Mouse (Mus musculus) hindbrain, embryonic 10.5 days (tissue): ENCODE measurements around the gene Ppp2ca. TPM values are rescaled to one million over a fixed set of nuclear protein-coding genes. Genes with fewer than 3 reads are reported as not detected.

Source experiments
- DNase-seq: peaks from one replicate; pipeline ENCODE4 v3.0.0-alpha.2; 2017; ENCODE audit warnings: low spot score
- H3K27ac ChIP-seq: fragments of 300-500 bp; sonication (generic); 2 replicates; pipeline ENCODE4 v1.5.1; 2016; ENCODE audit warnings: mild to moderate bottlenecking, moderate library complexity
- H3K27me3 ChIP-seq: fragments of 300-500 bp; sonication (generic); 2 replicates; pipeline ENCODE4 v1.6.1; 2016; ENCODE audit warnings: mild to moderate bottlenecking; ENCODE audit not compliant: poor library complexity, insufficient read depth, severe bottlenecking
- H3K36me3 ChIP-seq: fragments of 300-500 bp; sonication (generic); 2 replicates; pipeline ENCODE4 v1.6.1; 2016; ENCODE audit warnings: mild to moderate bottlenecking, moderate library complexity
- H3K4me1 ChIP-seq: fragments of 300-500 bp; sonication (generic); replicated peaks from 2 replicates; pipeline ENCODE4 v1.6.1; 2016; ENCODE audit warnings: mild to moderate bottlenecking
- H3K4me3 ChIP-seq: fragments of 300-500 bp; sonication (generic); 2 replicates; pipeline ENCODE4 v1.5.1; 2016; ENCODE audit warnings: mild to moderate bottlenecking, moderate library complexity
- H3K9me3 ChIP-seq: fragments of 300-500 bp; sonication (generic); 2 replicates; pipeline ENCODE4 v1.6.1; 2016; ENCODE audit warnings: mild to moderate bottlenecking, moderate library complexity
- WGBS: fragments of 180-500 bp; shearing (Covaris S2); methylation state at CpG from one replicate; pipeline ENCODE4 v1.1.7; 2016; 5-methylcytosine and 5-hydroxymethylcytosine counted together
- polyA plus RNA-seq: library from polyadenylated mRNA; unstranded; fragments of >200 nt; fragmentation: Nextera tagmentation; extraction: Ambion mirVana; gene quantifications from 2 replicates; pipeline ENCODE4 v1.2.1, GENCODE M21; 2016

The Ppp2ca gene
- polyA plus RNA-seq, 1 experiment from 2014 or later = 97.8 TPM

GRCm38 (mm10) chr11:52075794-52076633 lies 22.5 kb upstream of the Ppp2ca start:
- DNase-seq = no peak
- H3K27ac ChIP-seq = no peak overlapping the region
- peaks cover 22% of the 10 kb centered on the region for H3K4me1 ChIP-seq
- WGBS = 75% methylated on average over 19 of the region's 19 CpGs
- no peaks in the 10 kb centered on the region for H3K27me3 ChIP-seq
- H3K36me3 ChIP-seq = no peaks in the 10 kb centered on the region
- no peak overlapping the region for H3K4me3 ChIP-seq
- no peaks in the 10 kb centered on the region for H3K9me3 ChIP-seq

- no peak overlapping the region for H3K4me3 ChIP-seq
- H3K27ac ChIP-seq = no peak overlapping the region
- no peak for DNase-seq
- no peaks in the 10 kb centered on the region for H3K27me3 ChIP-seq
- H3K36me3 ChIP-seq = no peaks in the 10 kb centered on the region
- H3K9me3 ChIP-seq = no peaks in the 10 kb centered on the region
- peaks cover 22% of the 10 kb centered on the region for H3K4me1 ChIP-seq
- 85% methylated on average over 6 of the region's 6 CpGs for WGBS
Observed at GRCm38 (mm10) chr11:52076742-52077352, 21.6 kb upstream of the Ppp2ca start.

GRCm38 (mm10) chr11:52077939-52078338 lies 20.5 kb upstream of the Ppp2ca start:
- H3K27me3 ChIP-seq = no peaks in the 10 kb centered on the region
- no peak for DNase-seq
- no peak overlapping the region for H3K4me3 ChIP-seq
- 86% methylated on average over 4 of the region's 4 CpGs for whole genome bisulfite sequencing
- no peaks in the 10 kb centered on the region for H3K36me3 ChIP-seq
- no peaks in the 10 kb centered on the region for H3K9me3 ChIP-seq
- H3K27ac ChIP-seq = no peak overlapping the region
- H3K4me1 ChIP-seq = peaks cover 22% of the 10 kb centered on the region

- Histone ChIP-seq H3K9me3 (no peaks in the 10 kb centered on the region), H3K4me1 (peaks cover 22% of the 10 kb centered on the region), H3K4me3 (no peak overlapping the region), H3K27me3 (no peaks in the 10 kb centered on the region), H3K36me3 (no peaks in the 10 kb centered on the region), H3K27ac (peak overlapping the region; percentile 56; the same call in 1 of the 2 replicates)
- DNase-seq = peak; percentile 41
- 13% methylated on average over 5 of the region's 5 CpGs for WGBS
Observed at GRCm38 (mm10) chr11:52079978-52080377, 18.5 kb upstream of the Ppp2ca start.

GRCm38 (mm10) chr11:52080656-52081055 lies 17.8 kb upstream of the Ppp2ca start:
- Histone ChIP-seq H3K36me3 (no peaks in the 10 kb centered on the region), H3K4me1 (peaks cover 22% of the 10 kb centered on the region), H3K9me3 (no peaks in the 10 kb centered on the region), H3K27me3 (no peaks in the 10 kb centered on the region), H3K27ac (no peak overlapping the region), H3K4me3 (no peak overlapping the region)
- no peak for DNase-seq
- WGBS = 91% methylated on average over 2 of the region's 2 CpGs

- peaks cover 20% of the 10 kb centered on the region for H3K4me1 ChIP-seq
- no peaks in the 10 kb centered on the region for H3K27me3 ChIP-seq
- no peak overlapping the region for H3K27ac ChIP-seq
- H3K36me3 ChIP-seq = no peaks in the 10 kb centered on the region
- H3K4me3 ChIP-seq = no peak overlapping the region
- 72% methylated on average over 4 of the region's 4 CpGs for WGBS
- DNase-seq = no peak
- H3K9me3 ChIP-seq = no peaks in the 10 kb centered on the region
Observed at GRCm38 (mm10) chr11:52085857-52086203, 12.7 kb upstream of the Ppp2ca start.

- Histone ChIP-seq H3K36me3 (no peaks in the 10 kb centered on the region), H3K27ac (peak overlapping the region; percentile 50; the same call in 1 of the 2 replicates), H3K27me3 (no peaks in the 10 kb centered on the region), H3K9me3 (no peaks in the 10 kb centered on the region), H3K4me3 (no peak overlapping the region), H3K4me1 (peaks cover 20% of the 10 kb centered on the region)
- 57% methylated on average over 9 of the region's 9 CpGs for whole genome bisulfite sequencing
- no peak for DNase-seq
Observed at GRCm38 (mm10) chr11:52086204-52086864, 12.1 kb upstream of the Ppp2ca start.

- 78% methylated on average over 8 of the region's 8 CpGs for WGBS
- no peaks in the 10 kb centered on the region for H3K36me3 ChIP-seq
- no peak overlapping the region for H3K4me3 ChIP-seq
- H3K27ac ChIP-seq = no peak overlapping the region
- no peaks in the 10 kb centered on the region for H3K27me3 ChIP-seq
- peaks cover 20% of the 10 kb centered on the region for H3K4me1 ChIP-seq
- H3K9me3 ChIP-seq = no peaks in the 10 kb centered on the region
- DNase-seq = no peak
Observed at GRCm38 (mm10) chr11:52089291-52089690, 9.2 kb upstream of the Ppp2ca start.

GRCm38 (mm10) chr11:52091261-52091660 lies 7.2 kb upstream of the Ppp2ca start:
- WGBS = 90% methylated on average over 9 of the region's 9 CpGs
- Histone ChIP-seq H3K4me3 (no peak overlapping the region), H3K9me3 (no peaks in the 10 kb centered on the region), H3K27ac (no peak overlapping the region), H3K27me3 (no peaks in the 10 kb centered on the region), H3K36me3 (no peaks in the 10 kb centered on the region), H3K4me1 (peaks cover 15% of the 10 kb centered on the region)
- no peak for DNase-seq

GRCm38 (mm10) chr11:52094568-52094967 lies 3.9 kb upstream of the Ppp2ca start:
- peaks cover 12% of the 10 kb centered on the region for H3K4me1 ChIP-seq
- no peaks in the 10 kb centered on the region for H3K9me3 ChIP-seq
- 72% methylated on average over 5 of the region's 5 CpGs for WGBS
- H3K4me3 ChIP-seq = no peak overlapping the region
- no peak overlapping the region for H3K27ac ChIP-seq
- H3K27me3 ChIP-seq = no peaks in the 10 kb centered on the region
- no peaks in the 10 kb centered on the region for H3K36me3 ChIP-seq
- DNase-seq = no peak

- Histone ChIP-seq H3K27me3 (no peaks in the 10 kb centered on the region), H3K27ac (no peak overlapping the region), H3K4me1 (peaks cover 33% of the 10 kb centered on the region), H3K9me3 (no peaks in the 10 kb centered on the region), H3K36me3 (peaks cover 8% of the 10 kb centered on the region), H3K4me3 (no peak overlapping the region)
- 71% methylated on average over 3 of the region's 3 CpGs for WGBS
- no peak for DNase-seq
Observed at GRCm38 (mm10) chr11:52097016-52097415, 1.5 kb upstream of the Ppp2ca start.

GRCm38 (mm10) chr11:52097596-52097995 lies 885 bp upstream of the Ppp2ca start:
- no peak for DNase-seq
- H3K27me3 ChIP-seq = no peaks in the 10 kb centered on the region
- H3K4me3 ChIP-seq = peak overlapping the region; percentile 75
- H3K36me3 ChIP-seq = peaks cover 8% of the 10 kb centered on the region
- H3K4me1 ChIP-seq = peaks cover 34% of the 10 kb centered on the region
- H3K9me3 ChIP-seq = no peaks in the 10 kb centered on the region
- peak overlapping the region; percentile 99 for H3K27ac ChIP-seq
- WGBS = 86% methylated on average over 2 of the region's 2 CpGs
